12 mouse cellular contexts compared by ENCODE assay signal in genomic region chr19:34511528-34511927, GRCm38 (mm10). TPM values are rescaled to one million over a fixed set of nuclear protein-coding genes. Genes with fewer than 3 reads are reported as not detected.
DNase-seq lines count a peak whose midpoint lies in the region.
"Had no signal": no experiment of that assay in that cellular context is flagged by ENCODE, and none has a peak within 500 bp of the region (broad histone marks: within the 10 kb centered on the region; RNA-seq: fewer than 3 reads in every experiment).

No protein-coding gene starts in this region.

- peaks cover 6% of the 10 kb centered on the region for H3K4me1 ChIP-seq in limb, embryonic 10.5 days
- H3K4me1 ChIP-seq: hindbrain, embryonic 12.5 days had no signal

- 80% methylated on average over 8 of the region's 8 CpGs for WGBS in limb, embryonic 10.5 days

- H3K36me3 ChIP-seq in limb, embryonic 10.5 days, result peaks cover 14% of the 10 kb centered on the region

- no peaks in the 10 kb centered on the region for H3K27me3 ChIP-seq in limb, embryonic 10.5 days (ENCODE audit: low read depth, poor library complexity, severe bottlenecking)
- H3K27me3 ChIP-seq: hindbrain, embryonic 12.5 days had no signal

- H3K9me3 ChIP-seq in limb, embryonic 10.5 days (replicated peaks), result no peaks in the 10 kb centered on the region
- H3K9me3 ChIP-seq: hindbrain, embryonic 12.5 days had no signal

- no peak overlapping the region for H3K4me3 ChIP-seq in limb, embryonic 10.5 days
- H3K4me3 ChIP-seq: hindbrain, embryonic 12.5 days had no signal

- 0 out of 2 replicates have a peak overlapping the region, but pooled peaks have one; percentile 19 for H3K27ac ChIP-seq in limb, embryonic 10.5 days
- H3K27ac ChIP-seq: hindbrain, embryonic 12.5 days had no signal

- peak; percentile 42 for DNase-seq in kidney, postnatal 10 days
- no peak for DNase-seq in kidney, postnatal 25 days
- DNase-seq in embryo, embryonic 11 days, result peak; percentile 8
- no peak for DNase-seq in limb, embryonic 10.5 days (ENCODE audit: low spot score)
- DNase-seq in mesoderm, embryonic 11.5 days (ENCODE audit: low read depth, low spot score), result peak; percentile 16
- DNase-seq in retina, postnatal 1 day, result no peak
- DNase-seq in heart, postnatal 4 days, result no peak
- DNase-seq: cerebellum, adult 9-11 months; heart, adult 18-20 months; midbrain, embryonic 14.5 days; right cerebral cortex, adult 18-20 months had no signal

RNA-seq across cellular contexts. Expression of gene Lipa, which starts 15.7 kb away (rescaled TPM):
- polyA plus RNA-seq in limb, embryonic 10.5 days (2016; fragmentation: Nextera tagmentation; extraction: Ambion mirVana), result 18.8 and 20.9 TPM in 2 replicates
- 10 to 100 TPM; 20.7 to 21.2 TPM for total RNA-seq in heart, postnatal 4 days (2021)

RNA-seq across cellular contexts. Expression of gene Ch25h, which starts 36.6 kb away (rescaled TPM):
- 0.18 and 1.2 TPM in 2 replicates for polyA plus RNA-seq in limb, embryonic 10.5 days (2016; fragmentation: Nextera tagmentation; extraction: Ambion mirVana)
- under 1 TPM; 0.32 to 0.45 TPM for total RNA-seq in heart, postnatal 4 days (2021)

RNA-seq across cellular contexts. Expression of gene Ifit2, which starts 39.0 kb away (rescaled TPM):
- polyA plus RNA-seq in limb, embryonic 10.5 days (2016; fragmentation: Nextera tagmentation; extraction: Ambion mirVana), result 4.5 and 6.0 TPM in 2 replicates
- 1 to 10 TPM; 8.0 to 8.2 TPM for total RNA-seq in heart, postnatal 4 days (2021)

Comparison
In these comparisons a context has a peak if more than half of its experiments do, and no peak if none do; other contexts are left out.
1. DNase-seq: peak in kidney, postnatal 10 days (single experiment), embryo, embryonic 11 days (single experiment) and mesoderm, embryonic 11.5 days (single experiment); none in kidney, postnatal 25 days (0 of 2), limb, embryonic 10.5 days (single experiment), retina, postnatal 1 day (single experiment) and heart, postnatal 4 days (single experiment).